11 mouse cellular contexts compared by ENCODE assay signal in genomic region chr7:109868498-109868897, GRCm38 (mm10). TPM values are rescaled to one million over a fixed set of nuclear protein-coding genes. Genes with fewer than 3 reads are reported as not detected.
A peak's percentile ranks its signal among the peaks of the same experiment; 100 is the strongest.
DNase-seq lines count a peak whose midpoint lies in the region; ATAC-seq lines count a peak whose summit lies in the region.
"Had no signal": no experiment of that assay in that cellular context is flagged by ENCODE, and none has a peak within 500 bp of the region (broad histone marks: within the 10 kb centered on the region; RNA-seq: fewer than 3 reads in every experiment).

No protein-coding gene starts in this region.

- H3K4me1 ChIP-seq in hindbrain, embryonic 10.5 days (replicated peaks): peaks cover 55% of the 10 kb centered on the region
- peaks cover 14% of the 10 kb centered on the region for H3K4me1 ChIP-seq in hindbrain, embryonic 12.5 days

- ATAC-seq in hindbrain, embryonic 12.5 days (ENCODE audit: low FRiP score): no peak

- H3K4me2 ChIP-seq in hindbrain, embryonic 12.5 days (replicated peaks): no peak overlapping the region

- no peaks in the 10 kb centered on the region for H3K9me3 ChIP-seq in hindbrain, embryonic 10.5 days
- no peaks in the 10 kb centered on the region for H3K9me3 ChIP-seq in hindbrain, embryonic 12.5 days (replicated peaks)

- no peak overlapping the region for H3K27ac ChIP-seq in hindbrain, embryonic 10.5 days
- no peak overlapping the region for H3K27ac ChIP-seq in hindbrain, embryonic 12.5 days

- DNase-seq in hindbrain, embryonic 10.5 days (ENCODE audit: low spot score): peak; percentile 34
- peak; percentile 16 for DNase-seq in A20 (ENCODE audit: low read depth, low spot score)
- peak; percentile 54 for DNase-seq in embryo, embryonic 10.5 days (ENCODE audit: low spot score)
- peak; percentile 15 for DNase-seq in lung, postnatal 14 days
- DNase-seq in gastrocnemius, adult 18-20 months (ENCODE audit: low spot score): no peak
- no peak for DNase-seq in MN1 (ENCODE audit: low spot score)
- DNase-seq in frontal cortex, postnatal 10 days (ENCODE audit: low spot score in 2 of 2): no peak
- DNase-seq: cerebellum, adult 8-10 months; heart, postnatal 4 days had no signal

- H3K9ac ChIP-seq in hindbrain, embryonic 12.5 days: no peak overlapping the region

- H3K4me3 ChIP-seq in hindbrain, embryonic 10.5 days: no peak overlapping the region
- H3K4me3 ChIP-seq in hindbrain, embryonic 12.5 days: no peak overlapping the region

- 28% methylated on average over 3 of the region's 3 CpGs for WGBS in hindbrain, embryonic 10.5 days
- 16% methylated on average over 3 of the region's 3 CpGs for WGBS in hindbrain, embryonic 12.5 days

- peaks cover 46% of the 10 kb centered on the region for H3K27me3 ChIP-seq in hindbrain, embryonic 10.5 days (ENCODE audit: insufficient read depth, poor library complexity, severe bottlenecking)
- H3K27me3 ChIP-seq in hindbrain, embryonic 12.5 days: peaks cover 22% of the 10 kb centered on the region

- no peaks in the 10 kb centered on the region for H3K36me3 ChIP-seq in hindbrain, embryonic 10.5 days
- H3K36me3 ChIP-seq in hindbrain, embryonic 12.5 days: no peaks in the 10 kb centered on the region

RNA-seq across cellular contexts. Expression of gene Scube2, which starts 3.0 kb away (rescaled TPM):
- 4.7 and 5.8 TPM in 2 replicates for polyA plus RNA-seq in hindbrain, embryonic 10.5 days (2016; fragmentation: Nextera tagmentation; extraction: Ambion mirVana)
- 2.4 and 3.6 TPM in 2 replicates for polyA plus RNA-seq in hindbrain, embryonic 12.5 days (2016; fragmentation: Nextera tagmentation; extraction: Ambion mirVana)
- total RNA-seq in gastrocnemius, adult 18-20 months (2021): 1 to 10 TPM; 2.1 to 3.7 TPM
- polyA plus RNA-seq: liver, adult 2 months had no signal

Comparison
In these comparisons a context has a peak if more than half of its experiments do, and no peak if none do; other contexts are left out.
1. DNase-seq: peak in hindbrain, embryonic 10.5 days (single experiment), A20 (single experiment), embryo, embryonic 10.5 days (single experiment) and lung, postnatal 14 days (single experiment); none in gastrocnemius, adult 18-20 months (single experiment), MN1 (single experiment) and frontal cortex, postnatal 10 days (0 of 2).